Mouse (Mus musculus): ENCODE results near the gene Ppp1r12b.

GRCm38 (mm10) chr1:134875800-134876199, 79.9 kb downstream of the Ppp1r12b start:
- TF ChIP-seq CTCF (IDR thresholded peaks at IDR 0.05; ENCODE audit: extremely low read depth, insufficient read depth, insufficient read length, insufficient replicate concordance), result no peak
- TF ChIP-seq POLR2A (IDR thresholded peaks at IDR 0.05; ENCODE audit: low read depth, low read length), result no peak

Data from spleen, adult 2 months (tissue).